9 mouse cellular contexts compared by ENCODE assay signal in genomic region chr5:21732177-21732911, GRCm38 (mm10). TPM values are rescaled to one million over a fixed set of nuclear protein-coding genes. Genes with fewer than 3 reads are reported as not detected.
A peak's percentile ranks its signal among the peaks of the same experiment; 100 is the strongest.
DNase-seq lines count a peak whose midpoint lies in the region; ATAC-seq and TF ChIP-seq lines count a peak whose summit lies in the region.
"Had no signal": no experiment of that assay in that cellular context is flagged by ENCODE, and none has a peak within 500 bp of the region (broad histone marks: within the 10 kb centered on the region; RNA-seq: fewer than 3 reads in every experiment).

No protein-coding gene starts in this region.

- peak overlapping the region; percentile 47; the same call in 1 of the 2 replicates for H3K27ac ChIP-seq in heart, embryonic 10.5 days
- peak overlapping the region; percentile 94 for H3K27ac ChIP-seq in forebrain, embryonic 12.5 days
- peak overlapping the region; percentile 90 for H3K27ac ChIP-seq in midbrain, embryonic 13.5 days
- no peak overlapping the region for H3K27ac ChIP-seq in thymus, adult 2 months (ENCODE audit: control insufficient read depth, insufficient read depth, low read length)
- H3K27ac ChIP-seq: liver, embryonic 14.5 days had no signal

- peak overlapping the region; percentile 6 for H3K4me2 ChIP-seq in forebrain, embryonic 12.5 days
- peak overlapping the region; percentile 11 for H3K4me2 ChIP-seq in midbrain, embryonic 13.5 days (replicated peaks)

- intact Hi-C loops in heart, postnatal 10 days (cut with DNase I): loop anchor here (2.0 kb wide), 1 partner anchor 32 kb away; the partner anchor contains the start of gene Napepld

- no peaks in the 10 kb centered on the region; the same call in 1 of the 2 replicates for H3K4me1 ChIP-seq in heart, embryonic 10.5 days
- peaks cover 49% of the 10 kb centered on the region for H3K4me1 ChIP-seq in forebrain, embryonic 12.5 days
- peaks cover 34% of the 10 kb centered on the region for H3K4me1 ChIP-seq in midbrain, embryonic 13.5 days (replicated peaks)
- no peaks in the 10 kb centered on the region for H3K4me1 ChIP-seq in thymus, adult 2 months (replicated peaks; ENCODE audit: control insufficient read depth, insufficient read depth, low read length)

- 78% methylated on average over 3 of the region's 3 CpGs for WGBS in heart, embryonic 10.5 days
- 17% methylated on average over 3 of the region's 3 CpGs for WGBS in forebrain, embryonic 12.5 days
- WGBS in midbrain, embryonic 13.5 days: 10% methylated on average over 3 of the region's 3 CpGs
- WGBS in thymus, adult 2 months: 93% methylated on average over 3 of the region's 3 CpGs

- TF ChIP-seq CTCF in thymus, adult 2 months (IDR thresholded peaks at IDR 0.05; ENCODE audit: borderline replicate concordance, control insufficient read depth, extremely low read depth, insufficient read depth, low read length, poor library complexity): no peak

- H3K9ac ChIP-seq in forebrain, embryonic 12.5 days: no peak overlapping the region
- no peak overlapping the region for H3K9ac ChIP-seq in midbrain, embryonic 13.5 days (replicated peaks)
- H3K9ac ChIP-seq: liver, embryonic 14.5 days had no signal

- H3K27me3 ChIP-seq in heart, embryonic 10.5 days (ENCODE audit: insufficient read depth, poor library complexity, severe bottlenecking): no peaks in the 10 kb centered on the region
- no peaks in the 10 kb centered on the region for H3K27me3 ChIP-seq in forebrain, embryonic 12.5 days
- H3K27me3 ChIP-seq in midbrain, embryonic 13.5 days: no peaks in the 10 kb centered on the region
- H3K27me3 ChIP-seq in thymus, adult 2 months (ENCODE audit: control insufficient read depth, insufficient read depth, low read length): no peaks in the 10 kb centered on the region

- no peak overlapping the region for H3K4me3 ChIP-seq in heart, embryonic 10.5 days
- no peak overlapping the region for H3K4me3 ChIP-seq in forebrain, embryonic 12.5 days (replicated peaks)
- no peak overlapping the region for H3K4me3 ChIP-seq in midbrain, embryonic 13.5 days (replicated peaks)
- no peak overlapping the region for H3K4me3 ChIP-seq in thymus, adult 2 months (ENCODE audit: control insufficient read depth, insufficient read depth, low read length)

- H3K9me3 ChIP-seq in heart, embryonic 10.5 days: no peaks in the 10 kb centered on the region
- H3K9me3 ChIP-seq in forebrain, embryonic 12.5 days: no peaks in the 10 kb centered on the region
- H3K9me3 ChIP-seq in midbrain, embryonic 13.5 days: no peaks in the 10 kb centered on the region

- no peak for TF ChIP-seq POLR2A in thymus, adult 2 months (IDR thresholded peaks at IDR 0.05; ENCODE audit: control insufficient read depth, extremely low read depth, insufficient read depth, low read length, poor library complexity)

- DNase-seq in heart, embryonic 10.5 days (ENCODE audit: low spot score): no peak
- no peak for DNase-seq in heart, postnatal 10 days
- DNase-seq in ES-CJ7 (ENCODE audit: low read depth, low spot score): peak; percentile 73
- no peak for DNase-seq in thymus, adult 2 months
- DNase-seq in frontal cortex, postnatal 10 days (ENCODE audit: low spot score in 2 of 2): no peak
- DNase-seq in gastrocnemius, postnatal 4 days (ENCODE audit: low spot score in 2 of 2): no peak

- no peaks in the 10 kb centered on the region for H3K36me3 ChIP-seq in heart, embryonic 10.5 days
- no peaks in the 10 kb centered on the region for H3K36me3 ChIP-seq in forebrain, embryonic 12.5 days (replicated peaks)
- no peaks in the 10 kb centered on the region for H3K36me3 ChIP-seq in midbrain, embryonic 13.5 days
- no peaks in the 10 kb centered on the region for H3K36me3 ChIP-seq in thymus, adult 2 months (ENCODE audit: control insufficient read depth, insufficient read depth, low read length)

- peak; percentile 70 for ATAC-seq in forebrain, embryonic 12.5 days (ENCODE audit: low FRiP score)
- ATAC-seq in midbrain, embryonic 13.5 days: peak; percentile 49

RNA-seq across cellular contexts. Expression of gene Pmpcb, which starts 4.6 kb away (rescaled TPM):
- polyA plus RNA-seq in heart, embryonic 10.5 days (2016; fragmentation: Nextera tagmentation; extraction: Ambion mirVana): 100 and 115 TPM in 2 replicates
- 100 to 1,000 TPM; 224 TPM for total RNA-seq in heart, postnatal 10 days (2021)
- 88.5 and 94.9 TPM in 2 replicates for polyA plus RNA-seq in forebrain, embryonic 12.5 days (2016; fragmentation: Nextera tagmentation; extraction: Ambion mirVana)
- polyA plus RNA-seq in midbrain, embryonic 13.5 days (2015; fragmentation: Nextera tagmentation; extraction: Ambion mirVana): 91.4 and 94.5 TPM in 2 replicates
- 29.3 and 34.0 TPM in 2 replicates for polyA plus RNA-seq in thymus, adult 2 months (2012; rRNA removed)
- 100 to 1,000 TPM; 128 TPM for total RNA-seq in gastrocnemius, postnatal 4 days (2021)

RNA-seq across cellular contexts. Expression of gene Napepld, which starts 31.1 kb away (rescaled TPM):
- polyA plus RNA-seq in heart, embryonic 10.5 days (2016; fragmentation: Nextera tagmentation; extraction: Ambion mirVana): 3.1 and 3.7 TPM in 2 replicates
- 1 to 10 TPM; 5.4 to 5.7 TPM for total RNA-seq in heart, postnatal 10 days (2021)
- 12.6 and 13.5 TPM in 2 replicates for polyA plus RNA-seq in forebrain, embryonic 12.5 days (2016; fragmentation: Nextera tagmentation; extraction: Ambion mirVana)
- 4.7 and 5.4 TPM in 2 replicates for polyA plus RNA-seq in midbrain, embryonic 13.5 days (2015; fragmentation: Nextera tagmentation; extraction: Ambion mirVana)
- polyA plus RNA-seq in thymus, adult 2 months (2012; rRNA removed): 1.4 and 1.5 TPM in 2 replicates
- total RNA-seq in gastrocnemius, postnatal 4 days (2021): 1 to 10 TPM; 4.5 to 4.6 TPM

RNA-seq across cellular contexts. Expression of gene Dnajc2, which starts 52.7 kb away (rescaled TPM):
- polyA plus RNA-seq in heart, embryonic 10.5 days (2016; fragmentation: Nextera tagmentation; extraction: Ambion mirVana): 63.2 and 82.9 TPM in 2 replicates
- 10 to 100 TPM; 18.2 to 20.8 TPM for total RNA-seq in heart, postnatal 10 days (2021)
- 94.3 and 97.1 TPM in 2 replicates for polyA plus RNA-seq in forebrain, embryonic 12.5 days (2016; fragmentation: Nextera tagmentation; extraction: Ambion mirVana)
- 81.1 and 87.6 TPM in 2 replicates for polyA plus RNA-seq in midbrain, embryonic 13.5 days (2015; fragmentation: Nextera tagmentation; extraction: Ambion mirVana)
- polyA plus RNA-seq in thymus, adult 2 months (2012; rRNA removed): 17.0 and 27.0 TPM in 2 replicates
- 10 to 100 TPM; 23.5 to 24.3 TPM for total RNA-seq in gastrocnemius, postnatal 4 days (2021)

RNA-seq across cellular contexts. Expression of gene Psmc2, which starts 52.7 kb away (rescaled TPM):
- polyA plus RNA-seq in heart, embryonic 10.5 days (2016; fragmentation: Nextera tagmentation; extraction: Ambion mirVana): 197 and 226 TPM in 2 replicates
- total RNA-seq in heart, postnatal 10 days (2021): 100 to 1,000 TPM in 1 of 2 experiments, 10 to 100 TPM in 1; 98.9 to 101 TPM
- polyA plus RNA-seq in forebrain, embryonic 12.5 days (2016; fragmentation: Nextera tagmentation; extraction: Ambion mirVana): 214 and 221 TPM in 2 replicates
- 207 and 215 TPM in 2 replicates for polyA plus RNA-seq in midbrain, embryonic 13.5 days (2015; fragmentation: Nextera tagmentation; extraction: Ambion mirVana)
- 25.3 and 27.2 TPM in 2 replicates for polyA plus RNA-seq in thymus, adult 2 months (2012; rRNA removed)
- total RNA-seq in gastrocnemius, postnatal 4 days (2021): 100 to 1,000 TPM; 117 to 134 TPM
